Mouse (Mus musculus): ENCODE measurements around the gene Exosc8. TPM values are rescaled to one million over a fixed set of nuclear protein-coding genes. Genes with fewer than 3 reads are reported as not detected.

Exosc8 gene
- polyA plus RNA-seq, 1 experiment from 2014 or later = 147 TPM

GRCm38 (mm10) chr3:54745799-54746198, 10.6 kb upstream of the Exosc8 start:
- DNase-seq (ENCODE audit: low spot score, missing footprints) (no peak), ATAC-seq (ENCODE audit: low FRiP score) (no peak)
- Histone ChIP-seq H3K9me3 (ENCODE audit: control insufficient read depth, low read length) (no peaks in the 10 kb centered on the region; the same call in 1 of the 2 replicates), H3K4me3 (ENCODE audit: low read depth, low read length) (no peak overlapping the region), H3K4me1 (ENCODE audit: control insufficient read depth, insufficient read depth, low read length) (no peaks in the 10 kb centered on the region), H3K36me3 (ENCODE audit: control insufficient read depth, insufficient read depth, low read length) (peaks cover 57% of the 10 kb centered on the region), H3K4me2 (no peak overlapping the region), H3K9ac (ENCODE audit: low read length) (no peak overlapping the region), H3K27me3 (ENCODE audit: control insufficient read depth, insufficient read depth, low read length) (no peaks in the 10 kb centered on the region), H3K27ac (ENCODE audit: low read depth, low read length) (no peak overlapping the region)
- 60% methylated on average over 5 of the region's 5 CpGs for WGBS

- Histone ChIP-seq H3K4me3 (ENCODE audit: low read depth, low read length) (no peak overlapping the region), H3K27ac (ENCODE audit: low read depth, low read length) (no peak overlapping the region), H3K9ac (ENCODE audit: low read length) (no peak overlapping the region), H3K4me1 (ENCODE audit: control insufficient read depth, insufficient read depth, low read length) (no peaks in the 10 kb centered on the region), H3K36me3 (ENCODE audit: control insufficient read depth, insufficient read depth, low read length) (peaks cover 40% of the 10 kb centered on the region), H3K9me3 (ENCODE audit: control insufficient read depth, low read length) (no peaks in the 10 kb centered on the region; the same call in 1 of the 2 replicates), H3K4me2 (no peak overlapping the region), H3K27me3 (ENCODE audit: control insufficient read depth, insufficient read depth, low read length) (no peaks in the 10 kb centered on the region)
- DNase-seq (ENCODE audit: low spot score, missing footprints) (no peak), ATAC-seq (ENCODE audit: low FRiP score) (no peak)
- WGBS = 96% methylated on average over 11 of the region's 11 CpGs
These were observed 6.8 kb upstream of the Exosc8 start for GRCm38 (mm10) chr3:54741965-54742364.

GRCm38 (mm10) chr3:54737317-54737716, 2.1 kb upstream of the Exosc8 start:
- H3K9ac ChIP-seq (ENCODE audit: low read length) = no peak overlapping the region
- H3K36me3 ChIP-seq (ENCODE audit: control insufficient read depth, insufficient read depth, low read length) = peaks cover 15% of the 10 kb centered on the region
- no peaks in the 10 kb centered on the region; the same call in 1 of the 2 replicates for H3K9me3 ChIP-seq (ENCODE audit: control insufficient read depth, low read length)
- H3K4me1 ChIP-seq (ENCODE audit: control insufficient read depth, insufficient read depth, low read length) = peaks cover 8% of the 10 kb centered on the region
- no peak for DNase-seq (ENCODE audit: low spot score, missing footprints)
- H3K27me3 ChIP-seq (ENCODE audit: control insufficient read depth, insufficient read depth, low read length) = no peaks in the 10 kb centered on the region
- no peak for ATAC-seq (ENCODE audit: low FRiP score)
- H3K4me2 ChIP-seq = no peak overlapping the region
- no peak overlapping the region for H3K4me3 ChIP-seq (ENCODE audit: low read depth, low read length)
- 93% methylated on average over 8 of the region's 8 CpGs for WGBS
- no peak overlapping the region for H3K27ac ChIP-seq (ENCODE audit: low read depth, low read length)

- Histone ChIP-seq H3K4me1 (ENCODE audit: control insufficient read depth, insufficient read depth, low read length) (peaks cover 8% of the 10 kb centered on the region), H3K4me3 (ENCODE audit: low read depth, low read length) (peak overlapping the region; percentile 91), H3K9ac (ENCODE audit: low read length) (peak overlapping the region; percentile 95), H3K9me3 (ENCODE audit: control insufficient read depth, low read length) (no peaks in the 10 kb centered on the region), H3K27ac (ENCODE audit: low read depth, low read length) (no peak overlapping the region; the same call in 1 of the 2 replicates), H3K27me3 (ENCODE audit: control insufficient read depth, insufficient read depth, low read length) (no peaks in the 10 kb centered on the region), H3K36me3 (ENCODE audit: control insufficient read depth, insufficient read depth, low read length) (peaks cover 9% of the 10 kb centered on the region), H3K4me2 (peak overlapping the region; percentile 88)
- no peak for ATAC-seq (ENCODE audit: low FRiP score)
- DNase-seq (ENCODE audit: low spot score, missing footprints) = peak; percentile 93
- WGBS = 61% methylated on average over 18 of the region's 18 CpGs
These were observed 1.1 kb upstream of the Exosc8 start for GRCm38 (mm10) chr3:54736101-54736927.

- under 1% methylated on average over 77 of the region's 84 CpGs for WGBS
- Histone ChIP-seq H3K36me3 (ENCODE audit: control insufficient read depth, insufficient read depth, low read length) (peaks cover 11% of the 10 kb centered on the region), H3K4me2 (peak overlapping the region; percentile 88), H3K9ac (ENCODE audit: low read length) (peak overlapping the region; percentile 95), H3K27ac (ENCODE audit: low read depth, low read length) (peak overlapping the region; percentile 98), H3K4me1 (ENCODE audit: control insufficient read depth, insufficient read depth, low read length) (peaks cover 8% of the 10 kb centered on the region), H3K9me3 (ENCODE audit: control insufficient read depth, low read length) (no peaks in the 10 kb centered on the region), H3K27me3 (ENCODE audit: control insufficient read depth, insufficient read depth, low read length) (no peaks in the 10 kb centered on the region), H3K4me3 (ENCODE audit: low read depth, low read length) (peak overlapping the region; percentile 91)
- ATAC-seq (ENCODE audit: low FRiP score) (peak; percentile 95), DNase-seq (ENCODE audit: low spot score, missing footprints) (peak; percentile 99)
These were observed 564 bp downstream of the Exosc8 start for GRCm38 (mm10) chr3:54734411-54735246.

GRCm38 (mm10) chr3:54732371-54732770, 2.8 kb downstream of the Exosc8 start:
- WGBS = 97% methylated on average over 4 of the region's 4 CpGs
- Histone ChIP-seq H3K36me3 (ENCODE audit: control insufficient read depth, insufficient read depth, low read length) (peaks cover 16% of the 10 kb centered on the region), H3K4me3 (ENCODE audit: low read depth, low read length) (no peak overlapping the region), H3K27me3 (ENCODE audit: control insufficient read depth, insufficient read depth, low read length) (no peaks in the 10 kb centered on the region), H3K9ac (ENCODE audit: low read length) (no peak overlapping the region), H3K4me2 (no peak overlapping the region), H3K9me3 (ENCODE audit: control insufficient read depth, low read length) (no peaks in the 10 kb centered on the region), H3K4me1 (ENCODE audit: control insufficient read depth, insufficient read depth, low read length) (peaks cover 8% of the 10 kb centered on the region), H3K27ac (ENCODE audit: low read depth, low read length) (no peak overlapping the region)
- ATAC-seq (ENCODE audit: low FRiP score) (no peak), DNase-seq (ENCODE audit: low spot score, missing footprints) (no peak)

GRCm38 (mm10) chr3:54731626-54732150, 3.5 kb downstream of the Exosc8 start:
- Histone ChIP-seq H3K27ac (ENCODE audit: low read depth, low read length) (no peak overlapping the region), H3K4me2 (no peak overlapping the region), H3K9ac (ENCODE audit: low read length) (no peak overlapping the region), H3K4me1 (ENCODE audit: control insufficient read depth, insufficient read depth, low read length) (peaks cover 8% of the 10 kb centered on the region), H3K36me3 (ENCODE audit: control insufficient read depth, insufficient read depth, low read length) (peaks cover 16% of the 10 kb centered on the region), H3K4me3 (ENCODE audit: low read depth, low read length) (no peak overlapping the region), H3K27me3 (ENCODE audit: control insufficient read depth, insufficient read depth, low read length) (no peaks in the 10 kb centered on the region), H3K9me3 (ENCODE audit: control insufficient read depth, low read length) (no peaks in the 10 kb centered on the region)
- DNase-seq (ENCODE audit: low spot score, missing footprints) (no peak), ATAC-seq (ENCODE audit: low FRiP score) (no peak)
- 88% methylated on average over 8 of the region's 8 CpGs for WGBS

GRCm38 (mm10) chr3:54728100-54728499, 7.1 kb downstream of the Exosc8 start:
- WGBS = 94% methylated on average over 6 of the region's 6 CpGs
- Histone ChIP-seq H3K36me3 (ENCODE audit: control insufficient read depth, insufficient read depth, low read length) (peaks cover 16% of the 10 kb centered on the region), H3K9ac (ENCODE audit: low read length) (no peak overlapping the region), H3K4me2 (no peak overlapping the region), H3K27ac (ENCODE audit: low read depth, low read length) (no peak overlapping the region), H3K4me3 (ENCODE audit: low read depth, low read length) (no peak overlapping the region), H3K9me3 (ENCODE audit: control insufficient read depth, low read length) (no peaks in the 10 kb centered on the region), H3K27me3 (ENCODE audit: control insufficient read depth, insufficient read depth, low read length) (no peaks in the 10 kb centered on the region), H3K4me1 (ENCODE audit: control insufficient read depth, insufficient read depth, low read length) (no peaks in the 10 kb centered on the region)
- no peak for ATAC-seq (ENCODE audit: low FRiP score)
- no peak for DNase-seq (ENCODE audit: low spot score, missing footprints)

GRCm38 (mm10) chr3:54727588-54727987, 7.6 kb downstream of the Exosc8 start:
- H3K9me3 ChIP-seq (ENCODE audit: control insufficient read depth, low read length) = no peaks in the 10 kb centered on the region
- peaks cover 16% of the 10 kb centered on the region for H3K36me3 ChIP-seq (ENCODE audit: control insufficient read depth, insufficient read depth, low read length)
- no peaks in the 10 kb centered on the region for H3K4me1 ChIP-seq (ENCODE audit: control insufficient read depth, insufficient read depth, low read length)
- no peaks in the 10 kb centered on the region for H3K27me3 ChIP-seq (ENCODE audit: control insufficient read depth, insufficient read depth, low read length)
- no peak overlapping the region for H3K9ac ChIP-seq (ENCODE audit: low read length)
- ATAC-seq (ENCODE audit: low FRiP score) (no peak), DNase-seq (ENCODE audit: low spot score, missing footprints) (no peak)
- no peak overlapping the region for H3K27ac ChIP-seq (ENCODE audit: low read depth, low read length)
- 100% methylated on average over 2 of the region's 2 CpGs for WGBS
- no peak overlapping the region for H3K4me2 ChIP-seq
- H3K4me3 ChIP-seq (ENCODE audit: low read depth, low read length) = no peak overlapping the region
